Mouse (Mus musculus) stomach, postnatal 0 days (tissue): ENCODE measurements at regions not wholly inside any gene's neighbourhood (a gene's known extent, or its start where the extent isn't known, plus 50 kb on each side); places are given as distances from the start of the nearest gene placed in this dataset.

ENCODE experiments used
- CTCF ChIP-seq: IDR thresholded peaks from 2 replicates; pipeline ENCODE4 v1.5.1; 2016; ENCODE audit warnings: antibody characterized with exemption, low read depth, mild to moderate bottlenecking, moderate library complexity
- EP300 ChIP-seq: optimal IDR thresholded peaks from 2 replicates; pipeline ENCODE3; 2016; ENCODE audit warnings: antibody characterized with exemption

- no peak for TF ChIP-seq CTCF
- no peak for TF ChIP-seq EP300
Observed at GRCm38 (mm10) chr1:57304757-57305156, 72.7 kb upstream of the 1700066M21Rik start.
